Mouse (Mus musculus) MN1 (cell line): ENCODE results near the gene Scnm1.
A peak's percentile ranks its signal among the peaks of the same experiment; 100 is the strongest.
"Not testable (repeated sequence)": the region's sequence is repeated elsewhere in the genome, so short reads cannot be mapped to it uniquely, and the experiment has no call there.

Source experiments
- DNase-seq: peaks from one replicate; pipeline ENCODE4 v3.0.0-alpha.2; 2016; ENCODE audit warnings: low spot score

Gene Scnm1

DNA sequence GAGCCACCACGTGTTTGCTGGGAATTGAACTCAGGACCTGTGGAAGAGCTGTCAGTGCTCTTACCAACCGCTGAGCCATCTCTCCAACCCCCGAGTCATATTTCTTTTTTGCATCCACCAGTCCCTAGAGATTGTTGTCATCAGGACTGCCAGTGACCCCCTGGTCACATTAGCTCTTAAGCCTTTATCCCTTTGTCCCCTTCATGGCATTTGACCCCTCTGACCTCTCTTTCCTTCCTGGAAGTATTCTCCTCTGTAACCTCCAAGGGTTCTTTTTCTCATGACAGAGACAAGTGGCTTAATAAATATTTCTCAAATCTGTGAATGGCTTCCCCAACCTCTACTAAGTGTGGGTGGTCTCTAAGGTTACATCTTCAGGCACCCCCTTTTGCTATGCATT is 14.1 kb upstream of the Scnm1 start:
- DNase-seq, result no peak

DNA sequence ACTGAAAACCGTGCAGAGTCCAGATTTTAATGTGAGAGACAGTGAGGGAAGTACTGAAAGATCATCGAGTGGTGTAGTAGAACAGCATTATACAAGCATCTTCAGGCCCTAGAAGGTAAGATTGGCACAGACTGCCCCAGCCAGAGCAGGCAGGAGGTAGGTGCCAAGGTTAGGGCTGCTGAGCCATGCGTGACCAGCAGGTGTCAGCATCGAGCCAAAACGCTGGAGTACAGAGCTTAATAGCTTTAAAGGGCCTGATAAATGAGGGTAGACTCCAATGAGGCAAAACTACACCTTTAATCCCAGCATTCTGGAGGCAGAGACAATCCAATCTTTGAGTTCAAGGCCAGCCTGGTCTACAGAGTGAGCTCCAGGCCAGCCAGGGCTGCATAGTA is 8.8 kb upstream of the Scnm1 start:
- peak; percentile 78 for DNase-seq

DNA sequence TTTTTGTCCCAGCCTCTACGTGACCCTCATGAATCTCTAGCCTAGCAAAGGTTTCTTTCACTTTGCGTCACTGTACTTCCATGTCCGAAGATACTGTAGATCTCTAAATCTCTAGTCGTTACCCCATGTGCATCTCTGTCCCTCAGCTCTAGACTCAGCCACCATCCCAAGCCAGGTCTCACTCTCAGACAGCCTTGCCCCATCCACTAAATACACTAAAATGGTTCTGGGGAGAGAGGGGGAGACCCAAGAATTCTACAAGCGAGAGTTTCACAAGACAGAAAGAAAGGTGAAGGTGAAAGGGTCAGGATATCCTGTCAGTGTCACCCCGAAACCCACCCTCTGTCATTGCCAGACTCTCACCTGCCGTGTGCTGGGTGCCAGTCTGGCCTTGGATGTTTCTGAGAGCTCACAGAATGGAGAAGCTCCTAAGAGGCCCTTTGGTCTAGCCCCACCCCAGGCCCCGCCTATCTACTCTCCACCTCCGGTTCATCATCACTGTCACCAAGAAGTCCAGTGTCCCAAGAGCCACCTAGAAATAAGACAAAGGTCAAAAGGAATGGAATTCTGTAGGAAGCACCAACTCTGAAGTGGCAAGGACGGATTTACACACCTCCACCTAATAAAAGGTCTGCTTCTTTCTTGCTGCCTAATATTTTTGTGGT is 8.3 kb upstream of the Scnm1 start, which contains the start of gene Tnfaip8l2:
Tnfaip8l2 (minus strand) TSS at position 409 of the 665 bp plus-strand sequence.
- DNase-seq, result no peak

DNA sequence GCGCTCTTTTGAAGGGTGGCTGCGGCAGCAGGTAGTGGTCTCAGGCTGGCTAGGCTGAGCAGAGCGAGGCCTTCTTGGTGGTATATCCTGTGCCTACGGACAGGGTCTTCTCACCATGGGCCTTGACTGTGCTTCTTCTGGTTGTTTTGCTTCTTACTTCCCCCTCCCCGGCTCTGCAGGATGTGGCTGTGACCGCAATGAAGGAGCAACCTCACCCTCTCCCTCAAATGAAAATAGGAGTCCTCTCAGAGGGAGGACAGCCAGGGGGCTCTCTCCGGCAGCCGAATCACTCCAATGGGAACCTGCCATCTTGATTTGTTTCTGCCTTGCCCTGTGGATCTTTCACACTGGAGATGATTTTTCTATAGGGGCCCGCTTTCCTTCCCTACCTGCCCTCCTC is 7.7 kb upstream of the Scnm1 start:
- DNase-seq, result no peak

DNA sequence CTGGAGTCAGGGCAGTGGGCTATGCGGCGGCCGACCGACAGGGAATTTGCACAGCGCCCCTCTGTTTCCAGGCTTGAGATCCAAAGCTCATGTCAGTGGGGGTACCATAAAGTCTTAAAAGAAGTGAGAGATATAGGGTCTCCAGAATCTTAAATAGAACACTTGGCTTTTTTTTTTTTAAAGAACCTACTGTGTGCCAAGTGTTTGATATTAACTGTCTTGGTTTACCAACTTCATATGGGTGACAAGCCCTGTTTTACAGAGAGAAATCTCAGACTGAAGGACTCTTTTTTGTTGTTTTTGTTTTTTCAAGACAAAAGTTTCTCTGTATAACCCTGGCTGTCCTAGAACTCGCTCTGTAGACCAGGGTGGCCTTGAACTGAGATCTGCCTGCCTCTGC is 7.0 kb upstream of the Scnm1 start:
- DNase-seq, result no peak

DNA sequence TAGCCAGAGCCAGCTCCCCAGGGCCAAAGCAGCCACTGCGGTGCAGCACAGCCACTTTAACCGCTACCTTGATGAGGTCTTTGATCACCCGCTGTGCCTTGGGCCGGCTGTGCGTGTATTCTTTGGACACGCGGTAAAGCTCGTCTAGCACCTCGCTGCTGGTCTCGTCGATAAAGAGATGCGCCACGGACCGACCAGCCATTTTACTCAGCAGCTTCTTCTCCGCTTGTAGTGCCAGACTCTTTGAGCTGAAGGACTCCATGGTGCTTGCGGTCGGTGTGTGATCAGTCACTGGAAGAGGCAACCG is 6.4 kb upstream of the Scnm1 start:
- no peak for DNase-seq

DNA sequence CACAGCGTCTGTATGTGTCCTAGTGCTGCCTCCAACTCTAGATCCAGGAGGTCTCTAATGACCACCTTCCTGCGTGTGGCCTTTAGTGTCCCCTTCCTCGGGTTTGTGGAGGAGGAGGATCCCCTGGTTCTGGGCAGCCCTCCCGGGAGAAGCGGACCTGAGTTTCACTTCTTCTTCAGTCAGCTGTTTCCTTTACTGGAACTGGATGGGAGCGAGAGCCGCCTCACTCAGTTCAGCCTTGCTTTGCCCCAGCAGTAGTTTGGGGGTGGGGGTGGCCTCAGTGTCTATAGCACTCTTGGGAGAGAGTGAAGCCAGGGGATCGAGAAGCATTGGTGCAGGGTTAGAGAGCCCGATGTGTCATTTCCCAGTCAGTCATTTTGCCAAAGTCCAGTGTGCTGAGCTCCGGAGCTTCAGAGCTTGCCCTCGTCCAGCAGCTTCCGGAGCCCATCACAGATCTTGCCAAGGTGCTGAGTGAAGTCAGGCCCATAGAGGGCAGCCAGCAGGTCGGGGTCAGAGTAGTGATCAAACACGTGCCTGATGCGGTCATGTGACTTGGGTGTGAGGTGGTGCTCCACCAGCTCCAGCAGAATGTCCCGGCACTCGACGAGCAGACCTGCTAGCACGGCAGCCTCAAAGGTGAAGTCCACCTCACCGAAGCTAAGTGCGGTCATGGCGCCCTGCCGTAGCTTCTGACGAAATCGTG is 5.9 kb upstream of the Scnm1 start:
- DNase-seq, result no peak

DNA sequence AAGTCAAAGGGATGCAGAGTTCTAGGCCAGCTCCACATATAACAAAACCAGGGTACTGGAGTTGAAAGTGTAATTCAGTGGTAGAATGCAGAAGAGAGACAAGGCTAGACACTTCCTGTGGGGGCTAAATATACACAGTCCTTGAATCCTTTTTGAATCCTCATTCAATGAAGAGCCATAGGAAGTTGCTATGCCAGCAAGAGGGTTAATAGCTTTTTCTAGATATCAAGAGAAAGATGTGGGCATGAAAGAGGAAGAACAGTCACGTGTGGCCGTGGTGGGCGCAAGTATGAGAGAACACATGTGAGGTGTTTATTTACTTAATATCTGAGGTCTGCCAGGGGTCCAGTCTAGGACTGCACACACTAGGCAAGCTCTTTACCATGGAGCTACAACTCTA is 2.5 kb upstream of the Scnm1 start:
- DNase-seq, result no peak

DNA sequence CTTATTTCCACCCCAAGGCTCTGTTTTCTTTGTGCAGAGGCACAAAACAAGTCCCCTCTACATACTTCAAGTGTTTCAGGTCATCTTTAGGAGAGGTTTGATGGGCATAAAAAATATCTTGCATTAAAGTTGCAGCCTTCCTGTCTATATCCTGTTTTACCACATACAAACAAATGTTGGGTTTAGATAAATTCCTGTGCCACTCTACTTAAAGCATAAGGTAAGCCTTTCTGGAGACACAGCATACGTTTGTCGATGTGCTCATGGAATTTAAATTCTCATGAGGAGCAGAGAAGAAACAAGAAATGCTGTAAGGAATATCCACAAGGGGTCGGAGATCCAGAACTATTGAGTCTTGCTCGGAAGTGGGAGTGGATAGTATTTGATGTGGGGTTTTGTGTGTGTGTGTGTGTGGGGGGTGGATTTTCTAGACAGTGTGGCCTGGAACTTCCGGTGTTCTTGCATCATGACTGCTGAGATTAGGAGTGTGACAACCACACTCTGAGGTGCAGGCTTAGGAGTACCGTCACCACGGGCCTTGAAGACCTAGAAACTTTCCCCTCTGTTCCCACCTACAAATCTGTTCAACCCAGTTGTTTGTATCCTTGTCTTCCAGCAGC is 1.7 kb upstream of the Scnm1 start:
- DNase-seq, result no peak

DNA sequence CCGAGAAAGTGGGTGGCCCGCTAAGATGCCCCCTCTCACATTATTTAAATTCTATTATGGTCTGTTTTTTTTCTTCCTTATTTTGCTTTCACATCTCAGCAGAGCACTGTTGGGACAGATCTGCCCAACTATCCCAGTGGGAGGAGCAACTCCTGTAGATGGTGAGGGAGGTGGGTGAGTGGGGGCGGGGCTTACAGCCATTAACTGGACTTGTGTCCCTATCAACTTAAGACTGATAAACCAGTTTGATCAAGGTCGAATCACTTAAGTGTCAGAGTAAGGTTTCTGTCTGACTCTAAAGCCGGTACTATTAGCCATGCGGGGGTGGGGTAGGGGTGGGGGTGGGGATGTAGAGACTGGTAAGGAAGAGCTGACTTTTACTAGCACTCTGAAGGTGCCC is 1.2 kb upstream of the Scnm1 start:
- peak; percentile 53 for DNase-seq

DNA sequence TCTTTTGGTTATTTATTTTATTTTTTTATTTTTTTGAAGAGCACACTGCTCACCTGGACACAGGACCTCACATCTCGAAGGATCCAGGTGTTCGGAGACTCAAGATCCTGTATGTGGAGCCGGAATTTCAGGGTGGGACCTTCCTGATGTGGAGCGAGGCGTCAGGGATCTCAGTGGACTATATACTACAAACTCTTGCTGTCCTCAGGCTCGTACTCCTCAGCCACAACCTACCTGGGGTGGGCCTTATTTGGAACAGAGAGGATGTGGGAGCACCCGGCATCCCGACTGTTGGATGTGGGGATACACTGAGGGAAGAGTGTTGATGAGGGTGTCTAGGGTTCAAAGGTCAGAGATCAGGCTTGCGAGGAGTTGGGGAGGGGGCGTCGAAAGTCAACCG is 322 bp upstream of the Scnm1 start:
- not testable (repeated sequence) for DNase-seq

DNA sequence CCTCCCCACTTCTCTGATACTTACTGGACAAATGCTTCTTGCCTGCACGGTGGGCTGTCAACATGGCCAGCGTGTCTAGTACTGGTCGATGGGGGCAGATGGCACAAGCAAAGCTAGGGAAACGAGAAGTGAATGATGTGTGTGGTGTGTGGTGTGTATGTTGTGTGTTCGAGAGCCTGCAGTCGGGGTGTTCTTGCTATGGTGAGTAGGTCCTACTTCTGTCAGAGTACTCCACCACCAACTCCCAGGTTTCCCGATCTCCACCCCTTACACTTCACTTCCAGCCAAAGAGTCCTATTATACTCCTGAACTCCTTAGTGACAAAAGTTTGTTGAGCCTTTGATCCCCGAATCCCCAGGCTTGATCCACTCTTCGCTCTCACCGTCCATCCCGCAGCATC is 635 bp downstream of the Scnm1 start:
- DNase-seq, result no peak

DNA sequence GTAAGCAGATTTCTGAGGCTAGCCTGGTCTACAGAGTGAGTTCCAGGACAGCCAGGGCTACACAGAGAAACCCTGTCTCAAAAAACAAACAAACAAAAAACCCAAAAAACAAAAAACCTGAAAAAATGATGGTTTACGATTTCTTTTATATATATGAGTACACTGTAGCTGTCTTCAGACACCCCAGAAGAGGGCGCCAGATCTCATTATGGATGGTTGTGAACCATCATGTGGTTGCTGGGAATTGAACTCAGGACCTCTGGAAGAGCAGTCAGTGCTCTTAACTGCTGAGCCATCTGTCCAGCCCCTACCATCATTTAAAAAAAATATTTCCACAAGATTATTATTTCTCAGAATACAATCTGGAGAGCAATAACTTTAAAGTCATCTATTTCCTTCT is 1.4 kb downstream of the Scnm1 start:
- not testable (repeated sequence) for DNase-seq

DNA sequence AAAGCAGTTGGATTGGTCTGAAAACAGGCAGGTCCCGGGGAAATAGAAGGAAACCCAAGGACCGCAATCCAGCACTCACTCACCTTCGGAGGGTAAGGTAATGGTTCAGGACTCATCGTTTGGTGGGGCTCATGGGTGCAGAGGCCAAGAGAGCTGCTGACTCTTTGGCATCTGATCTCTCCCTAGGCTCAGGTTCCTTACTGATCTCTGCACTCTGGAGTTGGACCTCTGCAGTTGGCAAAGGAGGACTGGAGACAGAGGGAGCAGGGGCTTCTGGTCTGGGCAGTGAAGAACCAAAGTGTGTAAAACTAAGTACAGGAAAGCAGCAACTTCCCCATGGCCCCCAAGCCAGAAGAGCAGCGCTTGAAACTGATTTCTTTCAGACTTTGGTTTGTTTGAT is 3.7 kb downstream of the Scnm1 start:
- DNase-seq, result no peak

DNA sequence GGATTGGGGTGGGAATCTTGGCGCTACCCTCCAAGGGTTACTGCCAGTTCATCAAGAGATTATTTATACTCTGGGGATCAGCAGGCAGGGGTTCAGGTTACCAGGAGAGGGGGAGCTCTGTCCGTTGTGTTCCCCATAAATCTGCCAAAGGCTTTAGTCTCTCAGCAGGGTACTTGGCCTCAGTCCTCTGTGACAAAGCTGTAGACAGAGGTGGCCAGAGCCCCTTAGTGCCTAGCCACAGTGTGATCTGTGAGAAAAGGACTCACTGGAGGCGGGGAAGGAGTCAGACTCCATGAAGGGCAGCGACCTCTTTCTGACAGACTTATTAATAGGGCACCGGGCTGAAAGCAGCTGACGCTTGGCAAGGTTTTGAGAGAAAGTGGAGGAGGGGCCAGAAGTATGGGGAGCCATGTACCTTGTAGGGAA is 4.6 kb downstream of the Scnm1 start:
- no peak for DNase-seq

DNA sequence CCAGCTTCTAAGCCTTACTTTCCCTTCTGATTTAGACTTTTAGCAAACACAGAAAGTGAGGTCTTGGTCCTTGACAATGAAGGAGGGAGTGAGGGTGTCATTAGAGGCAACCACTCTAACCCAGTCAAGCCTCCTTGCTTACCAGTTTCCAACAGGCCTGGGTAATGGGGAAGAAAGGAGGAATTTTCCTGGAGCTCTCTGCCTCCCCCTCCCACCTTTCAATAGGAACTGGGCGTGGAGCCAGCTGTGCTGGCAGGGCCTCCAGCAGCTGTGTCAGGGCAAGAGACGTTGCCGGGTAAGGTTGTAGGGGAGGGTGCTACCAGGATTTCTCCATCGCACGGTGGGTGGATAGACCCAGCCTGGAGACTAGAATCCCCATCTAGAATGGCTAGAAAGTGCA is 8.8 kb downstream of the Scnm1 start:
- DNase-seq, result peak; percentile 82

DNA sequence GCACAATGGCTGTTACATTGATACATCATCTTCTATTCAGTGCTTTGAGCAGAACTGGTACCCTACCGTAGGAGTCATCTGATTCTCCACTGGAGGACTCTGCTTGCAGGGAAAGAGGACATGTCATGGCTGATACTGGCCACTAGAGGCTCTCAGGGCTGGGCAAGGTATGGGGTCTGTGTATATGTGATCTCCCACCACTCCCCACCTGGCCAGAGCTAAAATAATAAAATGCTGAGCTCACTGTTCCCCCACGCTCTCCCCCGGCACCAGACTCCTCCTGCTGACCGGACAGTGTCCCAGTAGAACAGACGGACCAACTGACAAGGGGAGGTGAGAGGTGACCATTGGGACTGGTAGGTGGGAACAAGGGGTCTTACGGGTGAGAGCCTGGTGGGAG is 9.6 kb downstream of the Scnm1 start, which contains the start of gene Tmod4:
Tmod4 (plus strand) TSS at position 231 of the 400 bp plus-strand sequence.
- DNase-seq, result no peak

DNA sequence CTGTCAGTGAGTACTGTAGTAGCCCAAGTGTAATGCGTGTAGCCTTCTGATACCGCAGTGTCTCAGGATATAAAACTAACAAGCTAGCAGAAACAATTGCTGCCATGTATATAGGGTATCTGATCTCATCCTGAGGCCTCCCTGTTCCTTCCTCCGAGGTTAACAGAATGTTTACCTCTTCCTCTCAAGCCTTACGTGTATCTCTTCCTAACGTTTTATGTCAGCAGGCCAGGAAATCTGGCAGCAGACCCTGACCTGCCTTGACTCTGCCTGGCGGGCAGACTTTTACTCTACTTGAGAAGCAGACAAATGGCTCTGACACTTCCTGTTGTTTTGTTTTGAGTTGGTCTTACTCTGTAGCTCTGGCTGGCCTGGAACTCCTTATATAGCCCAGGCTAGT is 12.2 kb downstream of the Scnm1 start:
- DNase-seq, result no peak

DNA sequence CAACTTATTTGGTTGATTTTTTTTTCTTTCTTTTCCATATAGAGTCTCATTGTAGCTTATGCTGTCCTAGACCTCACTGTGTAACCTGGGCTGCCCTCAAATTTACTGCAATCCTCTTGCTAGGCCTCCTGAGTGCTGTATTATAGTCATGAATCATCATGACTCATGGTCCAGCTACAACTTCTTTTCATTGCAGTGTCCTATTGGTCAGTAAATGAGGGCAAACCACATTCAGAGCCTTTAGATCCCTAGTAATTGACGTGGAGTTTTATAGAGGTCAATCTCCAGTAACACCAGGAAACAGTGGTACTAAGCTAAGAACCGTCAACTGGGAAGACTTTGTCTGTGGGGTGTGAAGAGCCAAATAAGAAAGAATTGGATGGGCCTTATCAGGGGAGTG is 16.1 kb downstream of the Scnm1 start:
- DNase-seq, result peak; percentile 33

DNA sequence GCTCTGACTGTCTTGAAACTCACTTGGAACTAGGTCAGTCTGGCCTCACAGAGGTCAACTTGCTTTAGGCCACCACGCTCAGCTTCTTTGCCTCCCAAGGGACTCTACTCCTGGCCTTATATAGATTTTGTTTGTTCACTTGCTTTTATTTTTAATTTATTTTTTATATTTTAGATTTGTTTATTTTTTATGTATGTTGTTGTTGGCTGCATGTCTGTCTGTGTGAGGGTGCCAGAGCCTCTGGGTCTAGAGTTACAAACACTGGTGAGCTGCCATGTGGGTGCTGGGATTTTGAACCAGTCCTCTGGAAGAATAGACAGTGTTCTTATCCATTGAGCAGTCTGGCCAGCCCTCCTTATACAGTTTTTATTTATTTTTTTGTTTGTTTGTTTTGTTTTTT is 21.1 kb downstream of the Scnm1 start:
- DNase-seq, result no peak

DNA sequence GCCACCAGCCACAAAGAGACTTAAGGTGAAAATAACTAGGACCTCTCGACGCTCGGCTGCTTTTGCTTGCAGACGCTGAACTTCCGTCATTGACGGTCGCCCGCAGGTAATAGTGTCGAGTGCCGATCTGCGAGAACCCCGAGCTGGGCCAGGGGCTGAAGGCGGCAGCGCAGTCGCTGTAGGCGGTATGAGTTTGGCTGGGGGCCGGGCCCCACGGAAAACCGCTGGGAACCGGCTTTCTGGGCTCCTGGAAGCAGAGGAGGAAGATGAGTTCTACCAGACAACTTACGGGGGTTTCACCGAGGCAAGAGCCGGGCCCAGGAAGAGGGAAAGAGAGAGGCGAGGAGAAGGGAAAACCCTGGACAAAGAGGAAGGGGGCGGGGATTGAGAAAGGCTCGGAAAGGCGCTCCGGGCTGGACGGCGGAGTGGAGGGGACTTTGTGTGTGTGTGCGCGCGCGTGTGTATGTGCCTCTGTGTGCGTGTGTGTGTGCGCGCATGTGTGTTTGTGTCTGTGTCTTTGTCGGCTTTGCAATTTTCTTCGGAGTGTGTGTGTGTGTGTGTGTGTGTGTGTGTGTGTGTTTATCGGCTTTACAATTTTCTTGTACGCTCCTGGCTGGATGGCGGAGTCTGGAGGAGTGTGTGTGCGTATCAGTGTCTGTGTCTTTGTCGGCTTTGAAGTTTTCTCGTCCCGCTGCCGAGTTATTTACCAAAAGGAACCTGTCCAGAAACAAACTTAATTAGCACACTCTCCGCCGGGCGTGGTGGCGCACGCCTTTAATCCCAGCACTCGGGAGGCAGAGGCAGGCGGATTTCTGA is 22.7 kb downstream of the Scnm1 start, which contains the start of gene Vps72:
Vps72 (plus strand) TSS at position 112 of the 816 bp plus-strand sequence.
- peak; percentile 94 for DNase-seq

DNA sequence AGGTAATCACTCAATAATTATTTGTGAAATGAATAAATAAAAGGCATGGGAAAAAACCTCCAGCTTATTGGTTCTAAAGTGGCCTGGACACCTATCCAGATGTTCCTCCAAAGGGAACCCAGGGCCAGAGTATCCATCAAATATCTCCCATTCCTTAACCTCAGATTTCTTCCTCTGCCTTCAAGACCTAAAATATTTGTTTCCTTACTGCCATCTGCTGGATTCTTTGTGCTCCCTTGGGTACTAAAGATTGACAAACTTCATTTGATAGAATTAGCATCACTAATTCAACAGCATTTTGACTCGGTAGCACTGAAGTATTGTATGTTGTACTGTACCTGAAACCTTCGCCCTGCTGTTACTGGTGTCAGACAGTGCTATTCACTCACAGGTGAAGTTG is 25.9 kb downstream of the Scnm1 start:
- peak; percentile 38 for DNase-seq

DNA sequence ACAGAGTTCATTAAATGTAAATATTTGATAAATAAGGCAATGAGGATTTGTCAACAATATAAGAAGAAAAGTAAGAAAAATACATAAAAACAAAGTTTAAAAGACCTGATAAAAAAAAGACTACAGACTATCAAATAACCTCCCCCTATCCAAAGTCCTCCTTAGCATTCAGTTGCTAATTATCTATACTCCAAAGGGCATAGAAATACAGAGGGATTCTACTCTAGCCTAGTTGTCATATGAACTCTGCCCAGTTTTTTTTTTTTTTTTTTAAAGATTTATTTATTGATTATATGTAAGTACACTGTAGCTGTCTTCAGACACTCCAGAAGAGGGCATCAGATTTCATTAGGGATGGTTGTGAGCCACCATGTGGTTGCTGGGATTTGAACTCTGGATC is 26.5 kb downstream of the Scnm1 start:
- not testable (repeated sequence) for DNase-seq
